Mouse (Mus musculus): ENCODE measurements around the gene Prph. TPM values are rescaled to one million over a fixed set of nuclear protein-coding genes. Genes with fewer than 3 reads are reported as not detected.

Gene Prph
- total RNA-seq, 2 experiments from 2014 or later = 1.2 to 1.4 TPM

GRCm38 (mm10) chr15:99096061-99096793, 41.3 kb downstream of the Prph start:
- DNase-seq (ENCODE audit: extremely low spot score in 1 of 2, low spot score in 1 of 2) = no peak

DNA sequence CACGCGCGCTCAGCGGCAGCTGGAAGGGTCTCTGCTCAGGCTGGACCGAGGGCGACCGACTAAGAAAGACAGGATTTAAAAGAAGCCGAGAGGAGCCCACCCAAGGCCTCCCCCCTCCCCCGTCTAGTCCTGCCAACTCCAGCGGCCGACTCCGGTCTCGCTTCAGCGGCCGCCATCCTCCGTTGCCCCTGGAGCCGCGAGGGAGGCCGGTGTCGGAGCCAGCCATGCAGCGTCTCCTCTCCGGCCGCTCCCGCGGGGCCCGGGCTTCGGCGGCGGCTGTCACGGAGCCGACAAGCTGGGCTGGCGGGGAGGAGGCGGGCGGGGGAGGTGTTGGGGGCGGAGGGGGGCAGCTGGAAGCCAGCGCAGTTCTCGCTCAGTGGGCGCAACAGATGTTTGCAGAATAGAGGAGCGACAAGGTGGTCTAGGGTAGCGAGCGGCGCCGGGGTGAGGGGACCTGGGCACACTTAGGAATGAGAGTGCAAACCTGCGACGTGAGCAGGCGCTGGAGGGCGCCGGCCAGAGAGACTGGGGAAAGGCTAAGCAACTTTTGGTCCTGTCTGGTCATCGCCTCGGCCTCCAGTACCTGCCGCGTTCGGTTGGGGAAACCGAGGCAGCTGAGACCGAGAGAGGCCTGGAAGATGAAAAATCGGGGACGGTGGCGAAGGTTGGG, 42.0 kb downstream of the Prph start:
- no peak for DNase-seq (ENCODE audit: extremely low spot score in 1 of 2, low spot score in 1 of 2)

- no peak for DNase-seq (ENCODE audit: extremely low spot score in 1 of 2, low spot score in 1 of 2)
These were observed 43.0 kb downstream of the Prph start for GRCm38 (mm10) chr15:99097840-99098492.

GRCm38 (mm10) chr15:99098493-99098861, 43.5 kb downstream of the Prph start:
- no peak for DNase-seq (ENCODE audit: extremely low spot score in 1 of 2, low spot score in 1 of 2)

DNA sequence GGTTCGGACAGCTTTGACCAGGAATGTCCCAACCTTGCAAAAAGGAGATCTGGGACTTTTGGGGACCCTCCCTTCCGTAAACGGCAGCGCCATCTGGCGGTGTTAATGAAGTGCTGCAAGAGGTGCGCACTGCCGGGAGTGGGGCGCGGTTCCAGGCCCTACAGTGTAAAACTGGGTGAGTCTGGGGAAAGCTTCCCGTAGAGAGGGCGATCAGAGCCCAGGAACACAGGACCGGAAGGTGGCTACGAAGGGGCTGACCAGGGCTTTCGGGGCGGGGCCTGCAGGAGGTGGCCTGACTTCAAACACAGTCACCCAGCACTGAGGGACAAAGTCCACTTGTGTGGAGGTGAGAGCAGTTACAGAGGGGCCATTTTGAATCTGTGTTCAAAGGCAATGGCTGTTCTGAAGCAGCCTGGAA, 44.2 kb downstream of the Prph start:
- DNase-seq (ENCODE audit: extremely low spot score in 1 of 2, low spot score in 1 of 2) = peak in 1 of 2 experiments; percentile 66

- no peak for DNase-seq (ENCODE audit: extremely low spot score in 1 of 2, low spot score in 1 of 2)
These were observed 45.0 kb downstream of the Prph start for GRCm38 (mm10) chr15:99099984-99100383.

- no peak for DNase-seq (ENCODE audit: extremely low spot score in 1 of 2, low spot score in 1 of 2)
These were observed 50.3 kb downstream of the Prph start for GRCm38 (mm10) chr15:99105238-99105637.

- DNase-seq (ENCODE audit: extremely low spot score in 1 of 2, low spot score in 1 of 2) = no peak
These were observed 52.9 kb downstream of the Prph start for GRCm38 (mm10) chr15:99107866-99108265.

Small RNA genes lying within 50 kb of the gene (microRNA-seq; reads per million reads assigned to microRNA genes)
- 0 reads per million in 2 experiments for gene Mir6960

Other genes starting within 250 kb of the Prph start
- 1,000 to 10,000 TPM; 1,586 to 1,599 TPM for gene Ddn, start 245.7 kb upstream of the Prph start, total RNA-seq (2021)
- 10 to 100 TPM; 51.2 to 51.3 TPM for gene Prkag1, start 223.7 kb upstream of the Prph start, total RNA-seq (2021)
- 100 to 1,000 TPM in 1 of 2 experiments, 10 to 100 TPM in 1; 65.4 to 102 TPM for gene Kmt2d, start 184.0 kb upstream of the Prph start, total RNA-seq (2021)
- gene Rhebl1, start 160.6 kb upstream of the Prph start, total RNA-seq (2021) = 1 to 10 TPM; 4.7 to 7.7 TPM
- under 1 TPM; 0.17 to 0.19 TPM for gene Dhh, start 156.6 kb upstream of the Prph start, total RNA-seq (2021)
- gene Lmbr1l, start 136.9 kb upstream of the Prph start, total RNA-seq (2021) = 10 to 100 TPM; 11.5 to 17.9 TPM
- gene Tuba1b, start 120.6 kb upstream of the Prph start, total RNA-seq (2021) = 100 to 1,000 TPM; 478 to 525 TPM
- gene Gm49450, start 101.6 kb upstream of the Prph start, total RNA-seq (2021) = not detected
- 1,000 to 10,000 TPM; 1,021 to 1,172 TPM for gene Tuba1a, start 101.5 kb upstream of the Prph start, total RNA-seq (2021)
- 10 to 100 TPM; 62.5 to 77.9 TPM for gene Tuba1c, start 25.3 kb upstream of the Prph start, total RNA-seq (2021)
- gene Troap, start 19.4 kb downstream of the Prph start, total RNA-seq (2021) = under 1 TPM; 0.63 to 0.69 TPM
- gene C1ql4, start 32.6 kb downstream of the Prph start, total RNA-seq (2021) = not detected
- under 1 TPM; 0.17 to 0.47 TPM for gene Dnajc22, start 38.0 kb downstream of the Prph start, total RNA-seq (2021)
- gene Spats2, start 70.7 kb downstream of the Prph start, total RNA-seq (2021) = 10 to 100 TPM; 30.9 to 35.3 TPM
- gene Kcnh3, start 169.7 kb downstream of the Prph start, total RNA-seq (2021) = 10 to 100 TPM; 81.0 to 84.7 TPM
- 10 to 100 TPM; 68.5 to 71.8 TPM for gene Mcrs1, start 196.8 kb downstream of the Prph start, total RNA-seq (2021)
- 100 to 1,000 TPM in 1 of 2 experiments, 10 to 100 TPM in 1; 81.5 to 116 TPM for gene Prpf40b, start 239.9 kb downstream of the Prph start, total RNA-seq (2021)
- 1 to 10 TPM; 1.2 to 1.3 TPM for gene Fam186b, start 240.7 kb downstream of the Prph start, total RNA-seq (2021)